Mouse (Mus musculus): ENCODE measurements at regions not wholly inside any gene's neighbourhood (a gene's known extent, or its start where the extent isn't known, plus 50 kb on each side); places are given as distances from the start of the nearest gene placed in this dataset.

DNA sequence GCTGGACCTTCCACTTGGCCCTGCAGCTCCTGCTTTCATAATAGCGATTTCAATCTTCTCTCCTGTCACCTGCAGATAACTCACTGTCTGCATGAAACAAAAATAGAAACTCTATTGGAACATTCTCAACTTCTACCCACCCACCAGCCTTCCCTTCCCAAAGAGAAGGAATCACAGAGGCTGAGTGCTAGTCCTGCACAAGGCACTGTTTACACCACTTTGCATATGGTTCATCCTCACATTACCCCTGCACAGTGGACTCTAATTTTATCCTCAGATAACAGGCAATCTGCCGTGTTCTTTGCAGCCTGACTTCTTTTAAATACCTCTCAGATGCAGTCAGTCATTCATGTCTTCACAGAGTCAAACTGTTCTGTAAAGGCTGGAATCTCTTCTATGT lies 83.3 kb upstream of the Bnc1 start:
- no peak overlapping the region for H3K9ac ChIP-seq (ENCODE audit: low read depth, low read length)
- H3K4me3 ChIP-seq (replicated peaks; ENCODE audit: low read depth, low read length): no peak overlapping the region
- H3K36me3 ChIP-seq (ENCODE audit: insufficient read depth, low read length): no peaks in the 10 kb centered on the region
- H3K9me3 ChIP-seq (replicated peaks; ENCODE audit: low read length): no peaks in the 10 kb centered on the region
- no peaks in the 10 kb centered on the region for H3K4me1 ChIP-seq (replicated peaks; ENCODE audit: insufficient read depth, low read length)
- TF ChIP-seq CTCF (IDR thresholded peaks at IDR 0.05; ENCODE audit: low read depth): no peak
- 74% methylated on average over 2 of the region's 2 CpGs for WGBS
- H3K27ac ChIP-seq: no peak overlapping the region
- ATAC-seq (replicated peaks; ENCODE audit: low FRiP score, low read depth) (no peak), DNase-seq (ENCODE audit: low spot score) (no peak)
- no peak overlapping the region for H3K4me2 ChIP-seq (ENCODE audit: low read length)
- H3K27me3 ChIP-seq (ENCODE audit: insufficient read depth, low read length): no peaks in the 10 kb centered on the region

DNA sequence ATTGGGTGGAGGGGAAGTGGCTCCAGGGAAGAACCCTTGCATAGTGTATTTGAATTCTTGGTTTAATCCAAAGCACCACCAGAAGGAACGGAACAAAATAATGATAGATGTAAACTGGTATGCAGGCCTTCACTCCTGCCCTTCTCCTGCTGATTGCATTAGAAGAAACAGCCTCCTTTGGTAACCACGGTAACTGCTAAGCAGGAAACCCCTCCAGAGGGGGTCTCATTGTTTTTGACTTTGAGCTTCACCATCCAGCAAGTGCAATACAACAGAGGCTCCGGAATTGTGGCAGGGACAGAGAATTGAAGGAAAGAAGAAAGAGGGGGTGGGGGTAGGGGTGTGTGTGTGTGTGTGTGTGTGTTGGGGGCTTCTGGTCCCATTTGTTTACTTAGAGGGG lies 89.8 kb upstream of the Bnc1 start:
- no peak overlapping the region for H3K4me2 ChIP-seq (ENCODE audit: low read length)
- DNase-seq (ENCODE audit: low spot score) (no peak), ATAC-seq (replicated peaks; ENCODE audit: low FRiP score, low read depth) (no peak)
- no peaks in the 10 kb centered on the region for H3K27me3 ChIP-seq (ENCODE audit: insufficient read depth, low read length)
- H3K36me3 ChIP-seq (ENCODE audit: insufficient read depth, low read length): no peaks in the 10 kb centered on the region
- TF ChIP-seq CTCF (IDR thresholded peaks at IDR 0.05; ENCODE audit: low read depth): no peak
- no peak overlapping the region for H3K27ac ChIP-seq
- H3K9me3 ChIP-seq (replicated peaks; ENCODE audit: low read length): no peaks in the 10 kb centered on the region
- H3K4me3 ChIP-seq (replicated peaks; ENCODE audit: low read depth, low read length): no peak overlapping the region
- H3K4me1 ChIP-seq (replicated peaks; ENCODE audit: insufficient read depth, low read length): no peaks in the 10 kb centered on the region
- H3K9ac ChIP-seq (ENCODE audit: low read depth, low read length): no peak overlapping the region
- WGBS: 49% methylated on average over 3 of the region's 3 CpGs

DNA sequence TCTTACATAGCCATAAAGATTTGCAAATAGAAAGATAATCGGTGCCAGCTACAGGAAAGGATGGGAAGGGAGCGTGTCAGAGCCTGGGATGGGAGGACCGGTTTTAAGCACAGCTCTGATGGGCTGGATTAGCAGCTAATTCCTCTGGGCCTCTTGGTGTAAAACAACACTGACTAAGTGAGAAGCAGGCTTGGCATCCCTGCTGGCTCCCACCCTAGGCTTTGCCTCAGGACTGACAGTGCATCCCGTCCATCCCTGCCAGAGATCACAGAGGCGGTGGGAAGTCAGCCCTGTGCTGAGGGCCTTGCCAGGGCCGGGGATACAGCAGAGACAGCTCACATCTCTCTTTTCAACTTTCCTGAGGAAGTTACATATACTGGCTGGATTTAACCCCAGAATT lies 90.8 kb upstream of the Sh3gl3 start:
- Histone ChIP-seq H3K27me3 (ENCODE audit: insufficient read depth, low read length) (no peaks in the 10 kb centered on the region), H3K27ac (no peak overlapping the region), H3K4me3 (replicated peaks; ENCODE audit: low read depth, low read length) (no peak overlapping the region), H3K4me2 (ENCODE audit: low read length) (no peak overlapping the region), H3K9me3 (replicated peaks; ENCODE audit: low read length) (no peaks in the 10 kb centered on the region), H3K9ac (ENCODE audit: low read depth, low read length) (no peak overlapping the region), H3K36me3 (ENCODE audit: insufficient read depth, low read length) (no peaks in the 10 kb centered on the region), H3K4me1 (replicated peaks; ENCODE audit: insufficient read depth, low read length) (no peaks in the 10 kb centered on the region)
- no peak for DNase-seq (ENCODE audit: low spot score)
- no peak for TF ChIP-seq CTCF (IDR thresholded peaks at IDR 0.05; ENCODE audit: low read depth)
- 40% methylated on average over 6 of the region's 6 CpGs for WGBS
- no peak for ATAC-seq (replicated peaks; ENCODE audit: low FRiP score, low read depth)

DNA sequence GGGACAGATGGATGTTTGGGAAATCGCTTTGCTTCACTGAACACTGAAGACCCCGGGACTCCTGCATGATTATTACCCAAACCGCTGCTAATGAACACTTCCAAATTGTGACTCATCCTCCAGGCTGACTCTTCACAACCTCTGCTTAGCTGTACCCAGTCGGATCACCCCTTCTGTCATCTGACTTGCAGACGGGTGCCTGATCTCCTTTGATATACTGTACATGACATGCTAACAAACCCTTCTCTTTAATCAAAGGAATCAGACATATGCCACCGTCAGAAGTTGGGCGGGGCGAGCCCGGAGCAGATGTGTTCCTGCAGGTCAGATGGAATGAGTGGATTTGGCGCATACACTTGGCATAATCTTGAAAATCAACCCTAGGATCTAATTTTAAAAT lies 89.2 kb upstream of the Sh3gl3 start:
- no peaks in the 10 kb centered on the region for H3K27me3 ChIP-seq (ENCODE audit: insufficient read depth, low read length)
- DNase-seq (ENCODE audit: low spot score): no peak
- H3K9me3 ChIP-seq (replicated peaks; ENCODE audit: low read length): no peaks in the 10 kb centered on the region
- H3K9ac ChIP-seq (ENCODE audit: low read depth, low read length): no peak overlapping the region
- H3K27ac ChIP-seq: no peak overlapping the region
- no peaks in the 10 kb centered on the region for H3K36me3 ChIP-seq (ENCODE audit: insufficient read depth, low read length)
- H3K4me1 ChIP-seq (replicated peaks; ENCODE audit: insufficient read depth, low read length): no peaks in the 10 kb centered on the region
- H3K4me2 ChIP-seq (ENCODE audit: low read length): no peak overlapping the region
- no peak overlapping the region for H3K4me3 ChIP-seq (replicated peaks; ENCODE audit: low read depth, low read length)
- ATAC-seq (replicated peaks; ENCODE audit: low FRiP score, low read depth): no peak
- TF ChIP-seq CTCF (IDR thresholded peaks at IDR 0.05; ENCODE audit: low read depth): no peak
- WGBS: 75% methylated on average over 10 of the region's 10 CpGs

DNA sequence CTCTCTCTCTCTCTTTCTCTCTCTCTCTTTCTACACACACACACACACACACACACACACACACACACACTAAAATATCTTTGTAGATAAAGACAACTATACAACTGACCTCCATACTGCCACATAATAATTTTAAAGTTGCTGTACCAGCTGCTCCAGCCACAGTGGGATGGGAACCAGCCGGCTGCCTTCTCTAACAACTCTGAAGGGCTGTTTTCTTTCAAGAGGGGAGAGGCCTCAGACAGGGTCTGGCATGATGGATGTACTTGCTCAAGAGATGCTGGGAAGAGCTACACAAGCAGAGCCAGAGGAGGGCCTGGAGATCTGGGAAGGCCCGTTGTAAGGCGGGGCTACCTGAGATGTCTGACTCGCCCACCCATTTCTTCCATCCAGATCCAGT lies 88.4 kb upstream of the Sh3gl3 start:
- no peaks in the 10 kb centered on the region for H3K27me3 ChIP-seq (ENCODE audit: insufficient read depth, low read length)
- no peaks in the 10 kb centered on the region for H3K9me3 ChIP-seq (replicated peaks; ENCODE audit: low read length)
- TF ChIP-seq CTCF (IDR thresholded peaks at IDR 0.05; ENCODE audit: low read depth): no peak
- H3K27ac ChIP-seq: no peak overlapping the region
- 67% methylated on average over 4 of the region's 4 CpGs for WGBS
- H3K36me3 ChIP-seq (ENCODE audit: insufficient read depth, low read length): no peaks in the 10 kb centered on the region
- no peak overlapping the region for H3K4me2 ChIP-seq (ENCODE audit: low read length)
- no peak for DNase-seq (ENCODE audit: low spot score)
- no peak overlapping the region for H3K9ac ChIP-seq (ENCODE audit: low read depth, low read length)
- H3K4me3 ChIP-seq (replicated peaks; ENCODE audit: low read depth, low read length): no peak overlapping the region
- ATAC-seq (replicated peaks; ENCODE audit: low FRiP score, low read depth): no peak
- no peaks in the 10 kb centered on the region for H3K4me1 ChIP-seq (replicated peaks; ENCODE audit: insufficient read depth, low read length)

DNA sequence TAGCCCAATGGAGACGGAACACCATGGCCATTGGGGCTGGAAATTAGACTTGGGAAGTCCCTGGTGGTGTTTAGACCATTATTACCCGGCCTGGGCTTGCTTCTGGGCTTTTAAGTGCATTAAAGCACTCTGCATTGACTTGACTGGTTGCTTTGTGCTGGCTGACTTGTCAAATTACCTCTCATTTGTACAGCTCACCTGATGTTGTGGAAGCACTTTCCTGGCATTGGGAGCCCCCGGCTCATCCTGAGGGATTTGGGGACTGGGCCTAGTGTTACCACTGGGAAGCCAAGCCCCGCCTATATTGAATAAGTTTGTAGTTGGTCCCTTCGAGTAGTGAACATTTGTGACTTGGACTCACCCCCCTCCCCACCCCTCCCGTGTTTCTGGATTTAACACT lies 75.5 kb upstream of the Sh3gl3 start:
- Histone ChIP-seq H3K4me3 (replicated peaks; ENCODE audit: low read depth, low read length) (no peak overlapping the region), H3K27me3 (ENCODE audit: insufficient read depth, low read length) (no peaks in the 10 kb centered on the region), H3K36me3 (ENCODE audit: insufficient read depth, low read length) (no peaks in the 10 kb centered on the region), H3K4me1 (replicated peaks; ENCODE audit: insufficient read depth, low read length) (no peaks in the 10 kb centered on the region), H3K4me2 (ENCODE audit: low read length) (no peak overlapping the region), H3K9ac (ENCODE audit: low read depth, low read length) (no peak overlapping the region), H3K27ac (no peak overlapping the region), H3K9me3 (replicated peaks; ENCODE audit: low read length) (no peaks in the 10 kb centered on the region)
- DNase-seq (ENCODE audit: low spot score) (no peak), ATAC-seq (replicated peaks; ENCODE audit: low FRiP score, low read depth) (no peak)
- WGBS: 67% methylated on average over 6 of the region's 6 CpGs
- TF ChIP-seq CTCF (IDR thresholded peaks at IDR 0.05; ENCODE audit: low read depth): no peak

DNA sequence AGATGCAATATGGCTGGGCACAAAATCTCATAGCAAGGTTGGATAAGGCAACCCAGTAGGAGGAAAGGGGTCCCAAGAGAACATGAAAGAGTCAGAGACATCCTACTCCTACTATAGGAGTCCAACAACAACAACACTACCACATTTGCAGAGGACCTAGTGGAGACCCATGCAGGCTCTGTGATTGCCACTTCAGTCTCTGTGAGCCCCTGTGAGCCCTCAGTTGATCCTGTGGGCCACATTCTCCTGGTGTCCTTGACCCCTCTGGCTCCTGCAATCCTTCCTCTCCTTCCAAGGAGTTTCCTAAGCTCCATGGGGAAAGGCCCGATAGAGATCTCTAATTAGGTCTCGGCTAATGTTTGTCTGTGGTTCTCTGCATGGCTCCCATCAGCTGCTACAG lies 72.3 kb upstream of the Sh3gl3 start:
- H3K27ac ChIP-seq: no peak overlapping the region
- WGBS: 83% methylated on average over 2 of the region's 2 CpGs
- no peak overlapping the region for H3K9ac ChIP-seq (ENCODE audit: low read depth, low read length)
- no peaks in the 10 kb centered on the region for H3K36me3 ChIP-seq (ENCODE audit: insufficient read depth, low read length)
- TF ChIP-seq CTCF (IDR thresholded peaks at IDR 0.05; ENCODE audit: low read depth): no peak
- ATAC-seq (replicated peaks; ENCODE audit: low FRiP score, low read depth): no peak
- H3K9me3 ChIP-seq (replicated peaks; ENCODE audit: low read length): no peaks in the 10 kb centered on the region
- no peak overlapping the region for H3K4me3 ChIP-seq (replicated peaks; ENCODE audit: low read depth, low read length)
- H3K27me3 ChIP-seq (ENCODE audit: insufficient read depth, low read length): no peaks in the 10 kb centered on the region
- no peak overlapping the region for H3K4me2 ChIP-seq (ENCODE audit: low read length)
- no peaks in the 10 kb centered on the region for H3K4me1 ChIP-seq (replicated peaks; ENCODE audit: insufficient read depth, low read length)
- DNase-seq (ENCODE audit: low spot score): no peak

All from kidney, postnatal 0 days (tissue).